Comparison of ENCODE assay signal across 8 mouse cellular contexts in genomic region chr5:111178324-111179076, GRCm38 (mm10).
DNase-seq lines count a peak whose midpoint lies in the region; ATAC-seq and TF ChIP-seq lines count a peak whose summit lies in the region.

No protein-coding gene starts in this region.

- peak; percentile 64; the same call in 1 of the 2 replicates for ATAC-seq in embryonic facial prominence, embryonic 14.5 days (ENCODE audit: low read depth)
- no peak for ATAC-seq in liver, embryonic 14.5 days (ENCODE audit: insufficient read depth)

- H3K9ac ChIP-seq in embryonic facial prominence, embryonic 14.5 days (ENCODE audit: low read depth, low read length), result peak overlapping the region; percentile 11; the same call in 1 of the 2 replicates
- no peak overlapping the region for H3K9ac ChIP-seq in liver, embryonic 14.5 days (replicated peaks)

- H3K27ac ChIP-seq in embryonic facial prominence, embryonic 14.5 days (replicated peaks; ENCODE audit: low read depth, low read length), result peak overlapping the region; percentile 58
- H3K27ac ChIP-seq in liver, embryonic 14.5 days, result no peak overlapping the region

- no peaks in the 10 kb centered on the region for H3K9me3 ChIP-seq in embryonic facial prominence, embryonic 14.5 days (ENCODE audit: control insufficient read depth, low read length)
- H3K9me3 ChIP-seq in liver, embryonic 14.5 days (ENCODE audit: control insufficient read depth, low read length), result no peaks in the 10 kb centered on the region

- 0 out of 2 replicates have a peak, but pooled peaks cover 7% of the 10 kb centered on the region for H3K36me3 ChIP-seq in embryonic facial prominence, embryonic 14.5 days (ENCODE audit: control insufficient read depth, insufficient read depth, low read length)
- no peaks in the 10 kb centered on the region for H3K36me3 ChIP-seq in liver, embryonic 14.5 days (replicated peaks; ENCODE audit: control insufficient read depth, insufficient read depth, low read depth)

- no peak overlapping the region for H3K4me3 ChIP-seq in embryonic facial prominence, embryonic 14.5 days (ENCODE audit: low read depth, low read length)
- peak overlapping the region in 1 of 2 experiments; percentile 18; a peak in 1 of 4 replicates for H3K4me3 ChIP-seq in liver, embryonic 14.5 days (ENCODE audit: insufficient read depth in 1 of 2, low read depth in 2 of 2, low read length in 2 of 2)

- peaks cover 33% of the 10 kb centered on the region for H3K4me1 ChIP-seq in embryonic facial prominence, embryonic 14.5 days (ENCODE audit: control insufficient read depth, insufficient read depth, low read length)
- H3K4me1 ChIP-seq in liver, embryonic 14.5 days (replicated peaks; ENCODE audit: control insufficient read depth in 2 of 2, insufficient read depth in 2 of 2, low read length in 1 of 2), result 0 out of 4 replicates have a peak, but pooled peaks cover 0 to 4% of the 10 kb centered on the region in 2 experiments

- no peaks in the 10 kb centered on the region for H3K27me3 ChIP-seq in embryonic facial prominence, embryonic 14.5 days (replicated peaks; ENCODE audit: control insufficient read depth, insufficient read depth, low read length)
- no peaks in the 10 kb centered on the region for H3K27me3 ChIP-seq in liver, embryonic 14.5 days (ENCODE audit: control insufficient read depth, insufficient read depth, low read length)

- H3K4me2 ChIP-seq in embryonic facial prominence, embryonic 14.5 days (ENCODE audit: low read depth, low read length), result peak overlapping the region; percentile 21; the same call in 1 of the 2 replicates
- peak overlapping the region; percentile 11; the same call in 1 of the 2 replicates for H3K4me2 ChIP-seq in liver, embryonic 14.5 days (ENCODE audit: low read depth)

- TF ChIP-seq EP300 in liver, embryonic 14.5 days (IDR thresholded peaks at IDR 0.05; ENCODE audit: low read depth), result no peak

- peak; percentile 45 to 73 for DNase-seq in adrenal gland, adult (ENCODE audit: inconsistent age in 2 of 2, low spot score in 1 of 2)
- DNase-seq in adrenal gland, postnatal 4 days (ENCODE audit: low spot score in 2 of 2), result no peak
- DNase-seq in embryonic facial prominence, embryonic 14.5 days (ENCODE audit: low spot score), result no peak
- peak; percentile 92 for DNase-seq in induced T-regulatory cell, adult 2 months (ENCODE audit: low read depth)
- peak in 1 of 3 experiments; percentile 2 for DNase-seq in liver, embryonic 14.5 days (ENCODE audit: low read depth in 3 of 3, low spot score in 3 of 3)
- peak; percentile 82 to 90 for DNase-seq in natural killer cell, adult 2 months (ENCODE audit: low spot score in 2 of 2)
- peak; percentile 81 for DNase-seq in thymus, postnatal 4 days
- DNase-seq in frontal cortex, postnatal 14 days (ENCODE audit: low spot score in 2 of 2), result no peak

- no peak for TF ChIP-seq CTCF in liver, embryonic 14.5 days (IDR thresholded peaks at IDR 0.05; ENCODE audit: low read depth)

- 39% methylated on average over 21 of the region's 21 CpGs for WGBS in embryonic facial prominence, embryonic 14.5 days
- 15% methylated on average over 21 of the region's 21 CpGs for WGBS in liver, embryonic 14.5 days (ENCODE audit: insufficient replicate concordance)

Comparison
In these comparisons a context has a peak if more than half of its experiments do, and no peak if none do; other contexts are left out.
1. DNase-seq: peak in adrenal gland, adult (2 of 2), induced T-regulatory cell, adult 2 months (single experiment), natural killer cell, adult 2 months (2 of 2) and thymus, postnatal 4 days (single experiment); none in adrenal gland, postnatal 4 days (0 of 2), embryonic facial prominence, embryonic 14.5 days (single experiment) and frontal cortex, postnatal 14 days (0 of 2).